Mouse (Mus musculus) ES-Bruce4 (cell line): Measurements from ENCODE around the gene Wnt5b.

Experiments used
- CTCF ChIP-seq: IDR thresholded peaks from one replicate; pipeline ENCODE4 v1.8.1; 2011; ENCODE audit warnings: low read depth, low read length
- EP300 ChIP-seq: IDR thresholded peaks from 2 replicates; pipeline ENCODE4 v1.6.1; 2011; ENCODE audit warnings: low read depth, low read length; ENCODE audit not compliant: insufficient read depth
- POLR2A ChIP-seq: IDR thresholded peaks from one replicate; pipeline ENCODE4 v1.8.1; 2011; ENCODE audit warnings: low read length; ENCODE audit not compliant: insufficient read depth

- TF ChIP-seq POLR2A, result no peak
- TF ChIP-seq CTCF, result no peak
- TF ChIP-seq EP300, result no peak
These were observed 63.3 kb downstream of the Wnt5b start for GRCm38 (mm10) chr6:119480706-119481331.
